Mouse (Mus musculus) liver, embryonic 14.5 days (tissue): Measurements from ENCODE around the gene Decr2. TPM values are rescaled to one million over a fixed set of nuclear protein-coding genes. Genes with fewer than 3 reads are reported as not detected.
"Not testable (repeated sequence)": the region's sequence is repeated elsewhere in the genome, so short reads cannot be mapped to it uniquely, and the experiment has no call there.

ENCODE experiments used
- ATAC-seq: fragments of 200-750 bp; cut with Nextera tagmentation; 2 replicates; pipeline ENCODE4 v1.8.0; 2017; ENCODE audit warnings: moderate number of reproducible peaks, mild to moderate bottlenecking, moderate library complexity; ENCODE audit not compliant: insufficient read depth
- DNase-seq, 3 experiments: peaks; one replicate each; pipeline ENCODE4 v3.0.0-alpha.2; 2012 to 2013; ENCODE audit warnings: low read depth in 3 of 3, low spot score in 3 of 3
- H3K27ac ChIP-seq: fragments of 300-500 bp; sonication (generic); 2 replicates; pipeline ENCODE4 v1.5.1; 2014; ENCODE audit warnings: moderate library complexity, mild to moderate bottlenecking, control low read depth, inconsistent platforms
- H3K27me3 ChIP-seq: fragments of 300-500 bp; sonication (generic); 2 replicates; pipeline ENCODE4 v1.6.1; 2014; ENCODE audit warnings: mild to moderate bottlenecking, low read length, moderate library complexity; ENCODE audit not compliant: control insufficient read depth, insufficient read depth
- H3K36me3 ChIP-seq: fragments of 300-500 bp; sonication (generic); replicated peaks from 2 replicates; pipeline ENCODE4 v1.6.1; 2014; ENCODE audit warnings: low read depth; ENCODE audit not compliant: control insufficient read depth, insufficient read depth
- H3K4me1 ChIP-seq, 2 experiments: fragments of 200-500 bp in 1 of 2; fragments of 300-500 bp in 1 of 2; sonication (generic) in 1 of 2; replicated peaks; 2 replicates each; pipeline ENCODE4 v1.6.1; 2012 to 2014; ENCODE audit warnings: antibody characterized with exemption in 1 of 2, inconsistent platforms in 1 of 2, low read length in 1 of 2; ENCODE audit not compliant: control insufficient read depth in 2 of 2, insufficient read depth in 2 of 2
- H3K4me2 ChIP-seq: fragments of 300-500 bp; sonication (generic); 2 replicates; pipeline ENCODE4 v1.6.1; 2014; ENCODE audit warnings: low read depth, mild to moderate bottlenecking, control low read depth, moderate library complexity
- H3K4me3 ChIP-seq, 2 experiments: fragments of 200-500 bp in 1 of 2; fragments of 300-500 bp in 1 of 2; sonication (generic) in 1 of 2; 2 replicates each; pipeline ENCODE4 v1.5.1; 2012 to 2014; ENCODE audit warnings: low read depth in 2 of 2, low read length in 2 of 2, mild to moderate bottlenecking in 2 of 2, control low read depth in 1 of 2, inconsistent platforms in 1 of 2, moderate library complexity in 1 of 2; ENCODE audit not compliant: insufficient read depth in 1 of 2
- H3K9ac ChIP-seq: fragments of 300-500 bp; sonication (generic); replicated peaks from 2 replicates; pipeline ENCODE4 v1.6.1; 2014; ENCODE audit warnings: mild to moderate bottlenecking, control low read depth, moderate library complexity
- H3K9me3 ChIP-seq: fragments of 300-500 bp; sonication (generic); 2 replicates; pipeline ENCODE4 v1.6.1; 2016; ENCODE audit warnings: low read length, mixed read lengths; ENCODE audit not compliant: control insufficient read depth
- CTCF ChIP-seq: IDR thresholded peaks from 2 replicates; pipeline ENCODE4 v1.5.1; 2016; ENCODE audit warnings: antibody characterized with exemption, low read depth, control low read depth
- EP300 ChIP-seq: IDR thresholded peaks from 2 replicates; pipeline ENCODE4 v1.6.1; 2016; ENCODE audit warnings: antibody characterized with exemption, low read depth
- WGBS: fragments of 180-500 bp; shearing (Covaris S2); extraction: QIAGEN DNeasy Blood & Tissue Kit; methylation state at CpG from one replicate; pipeline ENCODE4 v1.1.7; 2014; ENCODE audit not compliant: insufficient replicate concordance; 5-methylcytosine and 5-hydroxymethylcytosine counted together
- polyA plus RNA-seq, 2 experiments: library from polyadenylated mRNA; depleted of rRNA in 1 of 2; stranded (reverse) in 1 of 2; unstranded in 1 of 2; fragments of >200 nt; fragmentation: Nextera tagmentation in 1 of 2; extraction: Ambion mirVana in 1 of 2; gene quantifications; 2 replicates each; pipeline versions ENCODE4 v1.2.1 to v1.2.3; 2012 to 2014

Decr2 gene
- polyA plus RNA-seq, 2 experiments, result 5.5 to 6.8 TPM

- ATAC-seq (no peak), DNase-seq (no peak)
- H3K4me2 ChIP-seq, result no peak overlapping the region
- no peak overlapping the region for H3K9ac ChIP-seq
- no peaks in the 10 kb centered on the region; the same call in 1 of the 2 replicates for H3K27me3 ChIP-seq
- H3K9me3 ChIP-seq, result no peaks in the 10 kb centered on the region
- no peaks in the 10 kb centered on the region for H3K4me1 ChIP-seq
- H3K27ac ChIP-seq, result no peak overlapping the region
- no peak for TF ChIP-seq EP300
- TF ChIP-seq CTCF, result no peak
- H3K36me3 ChIP-seq, result no peaks in the 10 kb centered on the region
- H3K4me3 ChIP-seq, result no peak overlapping the region
- WGBS, result 64% methylated on average over 4 of the region's 4 CpGs
These were observed 44.9 kb downstream of the Decr2 start for GRCm38 (mm10) chr17:26045285-26045684.

- WGBS, result 49% methylated on average over 5 of the region's 5 CpGs
- no peak overlapping the region for H3K27ac ChIP-seq
- no peaks in the 10 kb centered on the region for H3K9me3 ChIP-seq
- ATAC-seq (no peak), DNase-seq (no peak)
- no peak overlapping the region for H3K9ac ChIP-seq
- no peak overlapping the region for H3K4me3 ChIP-seq
- H3K36me3 ChIP-seq, result no peaks in the 10 kb centered on the region
- H3K4me1 ChIP-seq, result no peaks in the 10 kb centered on the region
- no peaks in the 10 kb centered on the region; the same call in 1 of the 2 replicates for H3K27me3 ChIP-seq
- H3K4me2 ChIP-seq, result no peak overlapping the region
- TF ChIP-seq CTCF (no peak), EP300 (no peak)
These were observed 46.9 kb downstream of the Decr2 start for GRCm38 (mm10) chr17:26043249-26043636.

GRCm38 (mm10) chr17:26042599-26043248 is 47.4 kb downstream of the Decr2 start:
- no peak overlapping the region for H3K27ac ChIP-seq

GRCm38 (mm10) chr17:26041111-26041802 is 48.9 kb downstream of the Decr2 start:
- no peak overlapping the region for H3K4me3 ChIP-seq
- H3K27me3 ChIP-seq, result no peaks in the 10 kb centered on the region; the same call in 1 of the 2 replicates
- no peaks in the 10 kb centered on the region for H3K9me3 ChIP-seq
- no peak overlapping the region for H3K4me2 ChIP-seq
- H3K9ac ChIP-seq, result no peak overlapping the region
- TF ChIP-seq CTCF, result peak; percentile 90
- TF ChIP-seq EP300, result no peak
- WGBS, result 37% methylated on average over 9 of the region's 9 CpGs
- no peak overlapping the region for H3K27ac ChIP-seq
- no peaks in the 10 kb centered on the region for H3K4me1 ChIP-seq
- H3K36me3 ChIP-seq, result no peaks in the 10 kb centered on the region
- peak; percentile 28 to 36 (median 32) for DNase-seq
- no peak for ATAC-seq

More at GRCm38 (mm10) chr17:26042599-26043248, 47.4 kb downstream of the Decr2 start:
- H3K27me3 ChIP-seq, result no peaks in the 10 kb centered on the region; the same call in 1 of the 2 replicates
- no peaks in the 10 kb centered on the region for H3K9me3 ChIP-seq
- H3K4me1 ChIP-seq, result no peaks in the 10 kb centered on the region
- no peak overlapping the region for H3K9ac ChIP-seq
- WGBS, result 62% methylated on average over 13 of the region's 13 CpGs
- TF ChIP-seq CTCF, result no peak
- TF ChIP-seq EP300, result no peak
- ATAC-seq (no peak), DNase-seq (no peak)
- H3K36me3 ChIP-seq, result no peaks in the 10 kb centered on the region
- H3K4me2 ChIP-seq, result no peak overlapping the region
- no peak overlapping the region for H3K4me3 ChIP-seq

- DNase-seq, H3K4me1 ChIP-seq, H3K4me2 ChIP-seq, H3K36me3 ChIP-seq, H3K9ac ChIP-seq, ATAC-seq, H3K4me3 ChIP-seq, H3K9me3 ChIP-seq, H3K27ac ChIP-seq, H3K27me3 ChIP-seq: not testable (repeated sequence)
- WGBS, result 70% methylated on average over 8 of the region's 8 CpGs
These were observed 49.4 kb downstream of the Decr2 start for GRCm38 (mm10) chr17:26040711-26041110.
